Mouse (Mus musculus): ENCODE data around the gene Efnb1.

DNA sequence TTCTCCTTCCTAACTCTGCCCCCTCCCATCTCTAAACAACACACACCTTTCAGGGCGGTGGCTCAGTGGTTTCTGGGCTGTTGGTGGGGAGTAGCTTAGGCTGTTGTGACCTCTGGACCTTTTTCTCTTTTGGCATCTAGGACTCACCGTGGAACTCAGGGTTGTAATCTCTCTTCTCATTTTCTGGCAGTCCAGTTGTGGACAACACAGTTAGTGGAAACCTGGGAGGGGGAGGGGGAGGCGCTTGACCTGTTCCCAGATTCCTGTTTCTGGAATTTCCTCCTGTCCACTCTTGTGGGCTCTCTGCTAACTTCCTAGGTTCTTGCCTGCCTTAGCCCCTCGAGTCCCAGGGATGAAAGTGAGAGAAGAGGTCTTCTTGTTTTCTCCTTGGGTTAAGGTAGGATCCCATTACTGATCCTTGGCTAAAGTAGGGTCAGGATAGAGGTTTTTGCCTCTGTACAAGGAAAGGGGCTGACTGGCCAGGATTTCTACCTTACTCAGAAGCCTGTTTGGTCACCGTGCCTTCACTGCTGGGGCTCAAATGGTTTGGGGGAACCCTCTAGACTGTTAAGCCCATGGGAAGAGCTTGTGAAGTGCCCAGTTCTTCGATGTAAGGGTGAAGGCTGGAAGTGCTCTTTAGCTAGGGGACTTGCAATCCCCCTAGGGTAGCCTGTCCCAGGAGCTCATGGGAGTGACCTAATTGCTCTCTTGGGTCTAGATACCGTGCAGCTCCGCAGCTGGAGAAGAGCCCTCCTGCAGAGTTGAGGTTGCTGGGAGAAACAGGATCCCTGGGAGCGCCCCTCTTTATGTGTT, 2.2 kb downstream of the Efnb1 start:
- TF ChIP-seq EP300 (IDR thresholded peaks at IDR 0.05; ENCODE audit: low read depth) (no peak), CTCF (IDR thresholded peaks at IDR 0.05; ENCODE audit: low read depth) (no peak)
